Mouse (Mus musculus): ENCODE measurements around the gene Gas2l3.

DNA sequence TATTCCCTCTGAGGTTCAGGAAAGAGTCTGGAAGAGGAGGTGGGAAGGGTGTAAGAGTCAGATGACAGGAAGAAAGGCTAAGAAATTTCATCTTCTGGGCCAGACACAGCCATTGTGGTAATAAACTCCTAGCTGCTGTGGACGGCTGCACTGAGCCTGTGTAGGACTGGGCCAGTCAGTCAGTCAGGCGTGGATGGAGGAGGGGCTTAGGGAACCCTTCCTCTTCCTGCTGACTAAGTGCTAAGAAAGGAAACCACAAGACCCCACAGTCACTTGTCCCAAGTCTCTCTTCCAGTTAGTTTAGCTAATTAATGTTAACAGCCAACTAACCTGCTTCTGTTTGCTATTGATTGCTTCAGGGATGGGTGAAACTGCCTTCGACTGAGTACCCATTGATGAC is 28.3 kb downstream of the Gas2l3 start:
- TF ChIP-seq CTCF (IDR thresholded peaks at IDR 0.05; ENCODE audit: extremely low read depth, insufficient read length, insufficient replicate concordance, low read depth, low read length) (no peak), POLR2A (IDR thresholded peaks at IDR 0.05; ENCODE audit: low read depth, low read length) (no peak)
